Mouse (Mus musculus) liver, postnatal 0 days (tissue): Measurements from ENCODE around the gene Hcar1. TPM values are rescaled to one million over a fixed set of nuclear protein-coding genes. Genes with fewer than 3 reads are reported as not detected.

ENCODE experiments used
- ATAC-seq: fragments of 200-750 bp; cut with Nextera tagmentation; 2 replicates; pipeline ENCODE4 v1.8.0; 2017; ENCODE audit warnings: mild to moderate bottlenecking, moderate library complexity
- DNase-seq: peaks from one replicate; pipeline ENCODE4 v3.0.0-alpha.2; 2016
- H3K27ac ChIP-seq: fragments of 300-500 bp; sonication (generic); 2 replicates; pipeline ENCODE4 v1.5.1; 2014; ENCODE audit warnings: antibody characterized with exemption, moderate library complexity, mild to moderate bottlenecking, low read depth
- H3K27me3 ChIP-seq: fragments of 300-500 bp; sonication (generic); 2 replicates; pipeline ENCODE4 v1.6.1; 2014; ENCODE audit warnings: low read length, control low read depth, mixed read lengths; ENCODE audit not compliant: insufficient read depth
- H3K36me3 ChIP-seq: fragments of 300-500 bp; sonication (generic); replicated peaks from 2 replicates; pipeline ENCODE4 v1.6.1; 2014; ENCODE audit warnings: mild to moderate bottlenecking, control low read depth, low read length, moderate library complexity, mixed read lengths; ENCODE audit not compliant: insufficient read depth
- H3K4me1 ChIP-seq: fragments of 300-500 bp; sonication (generic); 2 replicates; pipeline ENCODE4 v1.6.1; 2014; ENCODE audit warnings: antibody characterized with exemption, mild to moderate bottlenecking, control low read depth; ENCODE audit not compliant: insufficient read depth
- H3K4me2 ChIP-seq: fragments of 300-500 bp; sonication (generic); 2 replicates; pipeline ENCODE4 v1.6.1; 2014; ENCODE audit warnings: low read depth, mild to moderate bottlenecking, low read length, moderate library complexity, mixed read lengths
- H3K4me3 ChIP-seq: fragments of 300-500 bp; sonication (generic); 2 replicates; pipeline ENCODE4 v1.5.1; 2014; ENCODE audit warnings: low read depth, low read length
- H3K9ac ChIP-seq: fragments of 300-500 bp; sonication (generic); replicated peaks from 2 replicates; pipeline ENCODE4 v1.6.1; 2014; ENCODE audit warnings: mild to moderate bottlenecking, moderate library complexity
- H3K9me3 ChIP-seq: fragments of 300-500 bp; sonication (generic); 2 replicates; pipeline ENCODE4 v1.6.1; 2016; ENCODE audit warnings: mild to moderate bottlenecking, control low read depth, low read length, mixed read lengths
- CTCF ChIP-seq: sonication (generic); IDR thresholded peaks from 2 replicates; pipeline ENCODE4 v1.5.1; 2016; ENCODE audit warnings: antibody characterized with exemption, low read depth
- EP300 ChIP-seq: IDR thresholded peaks from 2 replicates; pipeline ENCODE4 v1.6.1; 2016; ENCODE audit warnings: antibody characterized with exemption, low read depth, mild to moderate bottlenecking
- WGBS: fragments of 180-500 bp; shearing (Covaris S2); extraction: QIAGEN DNeasy Blood & Tissue Kit; methylation state at CpG from one replicate; pipeline ENCODE4 v1.1.7; 2014; ENCODE audit not compliant: insufficient replicate concordance; 5-methylcytosine and 5-hydroxymethylcytosine counted together
- polyA plus RNA-seq: library from polyadenylated mRNA; unstranded; fragments of >200 nt; fragmentation: Nextera tagmentation; extraction: Ambion mirVana; gene quantifications from 2 replicates; pipeline ENCODE4 v1.2.1, GENCODE M21; 2015

Gene Hcar1
- polyA plus RNA-seq, 1 experiment from 2014 or later = 0.14 TPM

DNA sequence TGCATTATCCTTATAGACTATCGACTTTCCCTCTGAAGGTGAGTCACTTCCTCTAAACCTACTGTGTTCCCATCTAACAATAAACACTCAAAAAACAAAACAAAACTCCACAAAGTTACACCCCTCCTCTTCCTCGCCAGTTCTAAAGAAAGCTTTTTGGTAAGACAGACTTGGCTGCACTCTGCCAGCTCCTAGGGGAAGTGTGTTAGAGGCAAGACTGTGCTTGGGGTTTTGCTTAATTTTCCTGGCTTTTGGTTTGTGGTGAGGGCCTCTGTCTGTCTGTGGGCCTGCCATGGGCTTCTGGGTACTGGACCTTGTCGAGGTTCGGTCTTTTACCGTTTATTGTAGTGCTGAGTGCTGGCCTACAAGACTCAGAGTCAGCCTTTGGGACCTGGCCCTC lies 5.6 kb downstream of the Hcar1 start:
- no peaks in the 10 kb centered on the region for H3K36me3 ChIP-seq
- H3K4me3 ChIP-seq = no peak overlapping the region
- TF ChIP-seq EP300 = no peak
- no peak for TF ChIP-seq CTCF
- H3K9ac ChIP-seq = no peak overlapping the region
- H3K4me1 ChIP-seq = no peaks in the 10 kb centered on the region
- ATAC-seq (no peak), DNase-seq (no peak)
- no peak overlapping the region for H3K4me2 ChIP-seq
- H3K27me3 ChIP-seq = 0 out of 2 replicates have a peak, but pooled peaks cover 3% of the 10 kb centered on the region
- WGBS = 52% methylated on average over 5 of the region's 5 CpGs
- no peak overlapping the region for H3K27ac ChIP-seq
- no peaks in the 10 kb centered on the region for H3K9me3 ChIP-seq

DNA sequence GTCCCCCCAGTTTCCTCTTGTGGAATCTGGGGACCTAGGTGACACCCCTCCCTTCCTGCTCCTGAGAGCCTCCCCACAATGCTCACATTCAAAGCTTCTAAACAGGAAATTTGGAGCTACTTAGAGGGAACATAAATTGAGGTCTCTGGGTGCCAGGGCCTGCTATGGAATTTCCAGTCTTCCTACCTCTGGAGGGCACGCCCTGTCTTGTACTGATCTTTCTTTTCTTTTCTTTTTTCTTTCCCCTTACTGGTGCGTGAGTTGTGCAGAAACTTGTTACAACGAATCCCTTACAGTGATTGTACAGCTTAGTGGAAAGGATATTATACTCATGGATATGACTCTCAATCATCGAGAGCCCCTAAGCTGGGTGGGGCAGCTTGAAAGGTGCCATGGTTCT lies 10.2 kb downstream of the Hcar1 start:
- 87% methylated on average over 4 of the region's 4 CpGs for WGBS
- Histone ChIP-seq H3K27ac (no peak overlapping the region), H3K4me1 (0 out of 2 replicates have a peak, but pooled peaks cover 4% of the 10 kb centered on the region), H3K4me2 (no peak overlapping the region), H3K9me3 (no peaks in the 10 kb centered on the region), H3K9ac (no peak overlapping the region), H3K36me3 (no peaks in the 10 kb centered on the region), H3K27me3 (no peaks in the 10 kb centered on the region), H3K4me3 (no peak overlapping the region)
- DNase-seq (no peak), ATAC-seq (no peak)
- no peak for TF ChIP-seq CTCF
- no peak for TF ChIP-seq EP300

DNA sequence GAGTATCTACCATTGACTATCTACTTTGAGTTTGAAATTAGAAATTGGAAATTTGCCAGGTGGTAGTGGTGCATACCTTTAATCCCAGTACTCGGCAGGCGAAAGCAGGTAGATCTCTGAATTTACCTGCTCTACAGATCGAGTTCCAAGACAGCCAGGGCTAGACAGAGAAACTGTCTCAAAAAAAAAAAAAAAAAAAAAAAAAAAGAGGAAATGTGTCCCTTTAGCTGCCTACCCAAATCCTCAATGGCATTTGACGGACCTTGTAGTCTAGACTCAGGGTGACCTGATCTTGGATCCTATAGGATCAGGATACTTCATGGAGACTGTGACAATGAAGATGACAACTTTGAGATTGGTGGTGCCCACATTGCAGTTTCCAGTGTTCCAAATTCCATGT lies 13.4 kb downstream of the Hcar1 start:
- DNase-seq (no peak), ATAC-seq (no peak)
- Histone ChIP-seq H3K27me3 (no peaks in the 10 kb centered on the region), H3K36me3 (no peaks in the 10 kb centered on the region), H3K9ac (no peak overlapping the region), H3K4me1 (peaks cover 12% of the 10 kb centered on the region; the same call in 1 of the 2 replicates), H3K27ac (no peak overlapping the region), H3K9me3 (no peaks in the 10 kb centered on the region), H3K4me3 (no peak overlapping the region), H3K4me2 (no peak overlapping the region)
- WGBS = 71% methylated on average over 4 of the region's 4 CpGs
- TF ChIP-seq EP300 (no peak), CTCF (no peak)

DNA sequence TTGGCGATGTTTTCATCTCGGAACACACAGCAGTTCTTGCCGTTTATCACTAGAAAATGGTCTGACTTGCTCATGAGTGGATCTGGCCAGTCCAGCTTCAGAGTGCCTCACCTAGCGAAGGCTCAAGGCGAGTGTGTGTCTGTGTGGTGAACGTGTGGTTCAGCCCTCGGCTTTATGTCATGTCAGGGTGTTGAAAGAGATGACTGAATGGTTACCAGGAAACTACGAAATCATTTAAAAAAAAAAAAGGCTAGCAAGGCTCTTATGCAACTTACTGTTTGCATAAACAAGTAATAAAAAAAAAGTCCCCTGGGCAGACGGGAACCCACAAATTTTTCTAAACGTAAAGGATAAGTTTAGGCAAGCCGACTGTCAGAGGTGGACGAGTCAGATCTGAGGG lies 14.5 kb downstream of the Hcar1 start, which contains the start of gene Hcar2:
Hcar2 (minus strand) TSS at position 135 of the 400 bp plus-strand sequence.
- no peak for DNase-seq
- Histone ChIP-seq H3K9me3 (no peaks in the 10 kb centered on the region), H3K4me3 (no peak within 1 kb of the TSS), H3K4me2 (peak within 1 kb of the TSS; percentile 8; the same call in 1 of the 2 replicates), H3K36me3 (no peaks in the 10 kb centered on the region), H3K4me1 (peaks cover 12% of the 10 kb centered on the region; the same call in 1 of the 2 replicates), H3K27me3 (no peaks in the 10 kb centered on the region), H3K9ac (no peak within 1 kb of the TSS), H3K27ac (no peak within 1 kb of the TSS)
- ATAC-seq = peak; percentile 73
- TF ChIP-seq EP300 (peak; percentile 34; the same call in 1 of the 2 replicates), CTCF (no peak)
- 54% methylated on average over 12 of the region's 12 CpGs for WGBS

DNA sequence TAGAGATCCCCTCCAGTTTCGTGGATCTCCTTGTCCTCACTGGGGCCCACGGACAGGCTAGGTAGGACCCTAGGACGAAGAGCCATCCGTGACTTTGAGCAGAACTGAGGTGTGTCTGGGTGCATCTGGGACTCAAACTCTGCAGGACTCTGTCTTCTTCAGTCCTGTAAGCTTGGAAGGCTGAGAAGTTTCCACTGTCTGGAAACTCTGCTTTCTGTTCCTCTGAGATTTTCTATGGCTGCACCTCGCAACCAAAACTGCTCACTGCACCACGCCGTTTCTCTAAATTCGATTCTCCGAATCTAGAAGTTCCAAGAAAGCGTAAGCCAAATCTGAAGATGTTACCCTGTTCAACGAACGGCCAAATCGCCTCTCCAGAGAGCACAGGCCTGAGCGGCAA lies 15.9 kb downstream of the Hcar1 start:
- Histone ChIP-seq H3K4me3 (no peak overlapping the region), H3K27me3 (no peaks in the 10 kb centered on the region), H3K9me3 (no peaks in the 10 kb centered on the region), H3K4me1 (peaks cover 12% of the 10 kb centered on the region; the same call in 1 of the 2 replicates), H3K27ac (no peak overlapping the region), H3K9ac (no peak overlapping the region), H3K36me3 (no peaks in the 10 kb centered on the region), H3K4me2 (no peak overlapping the region)
- no peak for TF ChIP-seq EP300
- TF ChIP-seq CTCF = no peak
- 84% methylated on average over 14 of the region's 14 CpGs for WGBS
- DNase-seq (no peak), ATAC-seq (no peak)

DNA sequence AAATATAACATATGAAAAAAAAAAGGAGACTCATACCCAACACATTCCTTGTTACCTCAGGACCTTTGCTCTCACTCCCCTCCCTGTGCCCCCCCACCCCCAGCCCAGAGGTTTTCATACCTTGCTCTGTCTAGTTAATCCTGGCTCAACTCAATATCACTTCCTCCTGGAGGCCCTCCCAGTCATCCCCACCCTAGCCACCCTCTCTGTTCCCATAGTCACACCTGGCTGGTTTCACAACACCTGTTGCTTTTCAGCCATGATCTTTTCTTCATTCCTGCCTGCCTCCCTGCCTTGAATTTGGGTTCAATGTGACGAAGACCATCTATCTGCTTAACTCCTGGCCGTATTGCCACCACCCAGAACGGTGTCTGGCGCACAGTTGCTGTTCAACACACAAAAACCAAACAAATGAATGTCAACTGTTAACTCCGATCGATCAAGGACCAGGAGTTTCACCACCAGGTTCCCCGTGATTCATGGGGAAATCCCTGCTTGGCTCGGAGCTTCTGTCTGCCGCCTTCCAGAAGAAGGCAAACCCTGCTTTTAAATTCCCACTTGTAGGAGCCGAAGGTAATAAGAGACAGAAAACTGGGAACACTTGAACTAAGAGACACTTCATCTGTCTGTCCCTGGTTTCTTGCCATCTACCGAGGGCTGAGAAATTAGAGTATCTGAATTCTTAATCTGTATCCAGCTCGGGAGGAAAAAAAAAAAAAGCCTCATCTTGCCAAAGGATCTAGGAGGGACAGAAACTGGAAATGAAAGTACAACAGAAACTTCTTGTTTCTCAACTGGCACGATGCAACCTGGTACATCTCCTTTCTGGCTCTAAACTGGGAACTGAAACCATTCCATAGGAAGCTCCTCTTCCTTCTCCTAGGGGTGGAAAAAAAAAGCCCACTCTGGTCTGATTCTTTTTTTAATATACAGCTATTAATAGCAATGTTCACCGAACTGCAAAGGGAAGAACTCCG lies 17.2 kb downstream of the Hcar1 start:
- 48% methylated on average over 15 of the region's 15 CpGs for WGBS
- H3K36me3 ChIP-seq = no peaks in the 10 kb centered on the region
- ATAC-seq (peak; percentile 63), DNase-seq (peak; percentile 52)
- TF ChIP-seq CTCF = no peak
- TF ChIP-seq EP300 = no peak
- H3K4me3 ChIP-seq = peak overlapping the region; percentile 17; the same call in 1 of the 2 replicates
- no peaks in the 10 kb centered on the region for H3K9me3 ChIP-seq
- no peaks in the 10 kb centered on the region for H3K27me3 ChIP-seq
- H3K4me2 ChIP-seq = peak overlapping the region; percentile 54
- H3K4me1 ChIP-seq = peaks cover 12% of the 10 kb centered on the region; the same call in 1 of the 2 replicates
- H3K27ac ChIP-seq = no peak overlapping the region; the same call in 1 of the 2 replicates
- H3K9ac ChIP-seq = no peak overlapping the region
